24 mouse cellular contexts compared by ENCODE assay signal in genomic region chr12:59145130-59145529, GRCm38 (mm10). TPM values are rescaled to one million over a fixed set of nuclear protein-coding genes. Genes with fewer than 3 reads are reported as not detected.
A peak's percentile ranks its signal among the peaks of the same experiment; 100 is the strongest.
DNase-seq lines count a peak whose midpoint lies in the region; ATAC-seq and TF ChIP-seq lines count a peak whose summit lies in the region.
"Had no signal": no experiment of that assay in that cellular context is flagged by ENCODE, and none has a peak within 500 bp of the region (broad histone marks: within the 10 kb centered on the region; RNA-seq: fewer than 3 reads in every experiment).

No protein-coding gene starts in this region.

- H3K4me1 ChIP-seq in liver, embryonic 15.5 days (replicated peaks) = peaks cover 4% of the 10 kb centered on the region; the same call in 1 of the 2 replicates
- peaks cover 5% of the 10 kb centered on the region; the same call in 1 of the 2 replicates for H3K4me1 ChIP-seq in liver, embryonic 11.5 days (replicated peaks; ENCODE audit: control insufficient read depth, insufficient read depth, low read length)
- H3K4me1 ChIP-seq in intestine, embryonic 15.5 days (replicated peaks) = no peaks in the 10 kb centered on the region
- H3K4me1 ChIP-seq in liver, postnatal 0 days (ENCODE audit: insufficient read depth) = peaks cover 8% of the 10 kb centered on the region; the same call in 1 of the 2 replicates
- H3K4me1 ChIP-seq: forebrain, embryonic 10.5 days; forebrain, embryonic 13.5 days; hindbrain, embryonic 10.5 days had no signal

- no peaks in the 10 kb centered on the region for H3K9me3 ChIP-seq in liver, embryonic 15.5 days (replicated peaks)
- H3K9me3 ChIP-seq in liver, embryonic 11.5 days (ENCODE audit: control insufficient read depth, low read length) = no peaks in the 10 kb centered on the region
- no peaks in the 10 kb centered on the region for H3K9me3 ChIP-seq in intestine, embryonic 15.5 days
- H3K9me3 ChIP-seq in liver, postnatal 0 days (ENCODE audit: low read length) = no peaks in the 10 kb centered on the region
- H3K9me3 ChIP-seq: forebrain, embryonic 10.5 days; forebrain, embryonic 13.5 days; hindbrain, embryonic 10.5 days had no signal

- no peak for TF ChIP-seq EP300 in liver, postnatal 0 days (IDR thresholded peaks at IDR 0.05; ENCODE audit: low read depth)

- no peak overlapping the region for H3K4me3 ChIP-seq in liver, embryonic 15.5 days (replicated peaks)
- no peak overlapping the region for H3K4me3 ChIP-seq in liver, embryonic 11.5 days (ENCODE audit: low read depth, low read length)
- H3K4me3 ChIP-seq in intestine, embryonic 15.5 days (replicated peaks) = no peak overlapping the region
- H3K4me3 ChIP-seq in liver, postnatal 0 days (ENCODE audit: low read depth, low read length) = no peak overlapping the region
- H3K4me3 ChIP-seq: forebrain, embryonic 10.5 days; forebrain, embryonic 13.5 days; hindbrain, embryonic 10.5 days had no signal

- no peak for DNase-seq in liver, embryonic 11.5 days (ENCODE audit: low spot score)
- DNase-seq in Patski (ENCODE audit: low read depth, low spot score) = no peak
- no peak for DNase-seq in liver, postnatal 0 days
- DNase-seq in heart, postnatal 10 days = no peak
- no peak for DNase-seq in right cerebral cortex, postnatal 4 days
- DNase-seq: adrenal gland, postnatal 10 days; adrenal gland, postnatal 36 days; cerebellum, adult 18-20 months; cerebellum, adult 9-10 months; cerebellum, postnatal 14 days; gastrocnemius, postnatal 10 days; heart, adult 11 months; heart, postnatal 36 days had no signal

- intact Hi-C loops in heart, postnatal 10 days (cut with DNase I) = no loop called here

- H3K27ac ChIP-seq in liver, embryonic 15.5 days (replicated peaks) = peak overlapping the region; percentile 31; the same call in 1 of the 2 replicates
- H3K27ac ChIP-seq in liver, embryonic 11.5 days (ENCODE audit: low read depth, low read length) = no peak overlapping the region
- no peak overlapping the region for H3K27ac ChIP-seq in intestine, embryonic 15.5 days
- no peak overlapping the region for H3K27ac ChIP-seq in liver, postnatal 0 days (ENCODE audit: low read depth)
- H3K27ac ChIP-seq: forebrain, embryonic 10.5 days; forebrain, embryonic 13.5 days; hindbrain, embryonic 10.5 days; hindbrain, embryonic 14.5 days; hindbrain, postnatal 0 days had no signal

- no peaks in the 10 kb centered on the region for H3K27me3 ChIP-seq in liver, embryonic 15.5 days
- no peaks in the 10 kb centered on the region for H3K27me3 ChIP-seq in liver, embryonic 11.5 days (replicated peaks; ENCODE audit: control insufficient read depth, insufficient read depth, low read length)
- H3K27me3 ChIP-seq in Patski = no peaks in the 10 kb centered on the region
- H3K27me3 ChIP-seq in intestine, embryonic 15.5 days (replicated peaks) = no peaks in the 10 kb centered on the region
- no peaks in the 10 kb centered on the region for H3K27me3 ChIP-seq in liver, postnatal 0 days (ENCODE audit: insufficient read depth, low read length)
- H3K27me3 ChIP-seq: forebrain, embryonic 13.5 days had no signal

- CTCF ChIA-PET in Patski (lab: Charles Lee) = interaction anchor here (1.3 kb wide), 1 partner anchor 26 kb away, joined by 3 read pairs; no protein-coding TSS in a partner anchor

- in situ Hi-C loops in Patski (cut with MboI; ENCODE audit: low pct_unique_long_range_greater_than_20kb) = no loop called here

- no peak overlapping the region for H3K4me2 ChIP-seq in liver, embryonic 15.5 days
- H3K4me2 ChIP-seq in liver, embryonic 11.5 days = no peak overlapping the region
- no peak overlapping the region for H3K4me2 ChIP-seq in intestine, embryonic 15.5 days (replicated peaks)
- no peak overlapping the region for H3K4me2 ChIP-seq in liver, postnatal 0 days (ENCODE audit: low read depth, low read length)
- H3K4me2 ChIP-seq: forebrain, embryonic 13.5 days; heart, embryonic 11.5 days; hindbrain, embryonic 14.5 days had no signal

- ATAC-seq in liver, embryonic 15.5 days (ENCODE audit: insufficient read depth) = peak; percentile 47; the same call in 1 of the 2 replicates
- no peak for ATAC-seq in liver, embryonic 11.5 days (replicated peaks; ENCODE audit: low FRiP score)
- ATAC-seq in Patski = peak; percentile 74
- peak; percentile 39 for ATAC-seq in intestine, embryonic 15.5 days
- peak; percentile 21; the same call in 1 of the 2 replicates for ATAC-seq in liver, postnatal 0 days
- ATAC-seq: activated CD4-positive, CD25-positive, alpha-beta regulatory T cell, adult 4 months; CD4-positive, CD25-positive, alpha-beta regulatory T cell, adult 4 months; forebrain, embryonic 13.5 days; forebrain, embryonic 16.5 days; hindbrain, postnatal 0 days had no signal

- H3K9ac ChIP-seq in liver, embryonic 15.5 days = no peak overlapping the region
- no peak overlapping the region for H3K9ac ChIP-seq in liver, embryonic 11.5 days (ENCODE audit: low read depth, low read length)
- no peak overlapping the region for H3K9ac ChIP-seq in intestine, embryonic 15.5 days
- no peak overlapping the region for H3K9ac ChIP-seq in liver, postnatal 0 days (replicated peaks)
- H3K9ac ChIP-seq: forebrain, embryonic 13.5 days; hindbrain, embryonic 14.5 days had no signal

- peaks cover 75% of the 10 kb centered on the region for H3K36me3 ChIP-seq in liver, embryonic 15.5 days (replicated peaks)
- peaks cover 25% of the 10 kb centered on the region for H3K36me3 ChIP-seq in liver, embryonic 11.5 days (ENCODE audit: control insufficient read depth, insufficient read depth, low read length)
- H3K36me3 ChIP-seq in intestine, embryonic 15.5 days = peaks cover 22% of the 10 kb centered on the region
- H3K36me3 ChIP-seq in liver, postnatal 0 days (replicated peaks; ENCODE audit: insufficient read depth, low read length) = peaks cover 78% of the 10 kb centered on the region

- TF ChIP-seq CTCF in Patski (IDR thresholded peaks at IDR 0.05) = no peak
- TF ChIP-seq CTCF in liver, postnatal 0 days (IDR thresholded peaks at IDR 0.05; ENCODE audit: low read depth) = no peak

- POLR2A ChIA-PET in Patski (lab: Charles Lee) = no interaction called here

RNA-seq across cellular contexts. Expression of gene Mia2, which starts 49.5 kb away (rescaled TPM):
- polyA plus RNA-seq in liver, embryonic 15.5 days (2015; fragmentation: Nextera tagmentation; extraction: Ambion mirVana) = 45.0 and 46.1 TPM in 2 replicates
- 79.7 and 85.8 TPM in 2 replicates for polyA plus RNA-seq in liver, embryonic 11.5 days (2014; fragmentation: Nextera tagmentation; extraction: Ambion mirVana)
- 103 TPM for polyA plus RNA-seq in Patski (2021)
- 84.2 and 102 TPM in 2 replicates for polyA plus RNA-seq in intestine, embryonic 15.5 days (2015; fragmentation: Nextera tagmentation; extraction: Ambion mirVana)
- polyA plus RNA-seq in liver, postnatal 0 days (2015; fragmentation: Nextera tagmentation; extraction: Ambion mirVana) = 74.3 and 75.2 TPM in 2 replicates
- total RNA-seq in heart, postnatal 10 days (2021) = 10 to 100 TPM; 62.8 to 65.1 TPM
